Mouse (Mus musculus) intestine, embryonic 16.5 days (tissue): Measurements from ENCODE around the gene Crygd. TPM values are rescaled to one million over a fixed set of nuclear protein-coding genes. Genes with fewer than 3 reads are reported as not detected.

ENCODE experiments used
- ATAC-seq: fragments of 200-750 bp; cut with Nextera tagmentation; 2 replicates; pipeline ENCODE4 v1.8.0; 2017; ENCODE audit warnings: moderate TSS enrichment, moderate library complexity
- H3K27ac ChIP-seq: fragments of 300-500 bp; sonication (generic); 2 replicates; pipeline ENCODE4 v1.5.1; 2014; ENCODE audit warnings: mild to moderate bottlenecking, low read length
- H3K27me3 ChIP-seq: fragments of 300-500 bp; sonication (generic); replicated peaks from 2 replicates; pipeline ENCODE4 v1.6.1; 2014; ENCODE audit warnings: low read length, control low read depth, mixed read lengths; ENCODE audit not compliant: control insufficient read depth, insufficient read depth
- H3K36me3 ChIP-seq: fragments of 300-500 bp; sonication (generic); 2 replicates; pipeline ENCODE4 v1.6.1; 2014; ENCODE audit warnings: low read length, control low read depth; ENCODE audit not compliant: control insufficient read depth, insufficient read depth
- H3K4me1 ChIP-seq: fragments of 300-500 bp; sonication (generic); 2 replicates; pipeline ENCODE4 v1.6.1; 2014; ENCODE audit warnings: low read length, control low read depth, mixed read lengths; ENCODE audit not compliant: control insufficient read depth, insufficient read depth
- H3K4me2 ChIP-seq: fragments of 300-500 bp; sonication (generic); 2 replicates; pipeline ENCODE4 v1.6.1; 2014; ENCODE audit warnings: low read depth, low read length, control low read depth
- H3K4me3 ChIP-seq: fragments of 300-500 bp; sonication (generic); 2 replicates; pipeline ENCODE4 v1.5.1; 2014; ENCODE audit warnings: mild to moderate bottlenecking, low read length
- H3K9ac ChIP-seq: fragments of 300-500 bp; sonication (generic); 2 replicates; pipeline ENCODE4 v1.6.1; 2014; ENCODE audit warnings: low read depth, low read length
- H3K9me3 ChIP-seq: fragments of 300-500 bp; sonication (generic); 2 replicates; pipeline ENCODE4 v1.6.1; 2016; ENCODE audit warnings: low read length, control low read depth; ENCODE audit not compliant: control insufficient read depth
- WGBS: fragments of 180-500 bp; shearing (Covaris S2); extraction: QIAGEN DNeasy Blood & Tissue Kit; methylation state at CpG from one replicate; pipeline ENCODE4 v1.1.7; 2014; 5-methylcytosine and 5-hydroxymethylcytosine counted together
- polyA plus RNA-seq: library from polyadenylated mRNA; unstranded; fragments of >200 nt; fragmentation: Nextera tagmentation; extraction: Ambion mirVana; gene quantifications from 2 replicates; pipeline ENCODE4 v1.2.1, GENCODE M21; 2015

The Crygd gene
- polyA plus RNA-seq, 1 experiment from 2014 or later: not detected

DNA sequence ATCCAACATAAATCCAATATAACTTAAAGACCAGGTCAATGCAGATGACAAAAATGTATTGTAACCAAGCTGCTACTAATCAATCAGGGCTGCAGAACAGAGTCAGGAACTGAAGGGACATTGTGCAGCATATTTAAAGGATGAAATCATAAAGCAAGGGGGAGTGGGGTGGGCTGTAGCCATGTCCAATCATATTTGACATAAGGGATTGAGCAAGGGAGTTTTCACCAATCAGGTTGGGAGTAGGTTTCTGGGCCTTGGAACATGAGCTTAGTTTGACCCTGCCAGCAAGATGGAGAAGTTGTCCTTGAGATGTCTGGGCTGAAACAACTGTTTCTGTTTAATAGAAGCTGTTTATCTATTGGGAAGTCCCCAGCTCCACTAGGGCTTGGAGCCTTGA lies 30.6 kb downstream of the Crygd start, which contains the start of gene Akr1cl:
TSS of gene Akr1cl (minus strand) at position 119 of the 400 bp plus-strand sequence.
- no peaks in the 10 kb centered on the region; the same call in 1 of the 2 replicates for H3K4me1 ChIP-seq
- no peak within 1 kb of the TSS for H3K4me2 ChIP-seq
- ATAC-seq: no peak
- H3K9me3 ChIP-seq: 0 out of 2 replicates have a peak, but pooled peaks cover 2% of the 10 kb centered on the region
- H3K9ac ChIP-seq: no peak within 1 kb of the TSS
- no peak within 1 kb of the TSS for H3K27ac ChIP-seq
- H3K36me3 ChIP-seq: no peaks in the 10 kb centered on the region
- H3K27me3 ChIP-seq: no peaks in the 10 kb centered on the region
- H3K4me3 ChIP-seq: no peak within 1 kb of the TSS

DNA sequence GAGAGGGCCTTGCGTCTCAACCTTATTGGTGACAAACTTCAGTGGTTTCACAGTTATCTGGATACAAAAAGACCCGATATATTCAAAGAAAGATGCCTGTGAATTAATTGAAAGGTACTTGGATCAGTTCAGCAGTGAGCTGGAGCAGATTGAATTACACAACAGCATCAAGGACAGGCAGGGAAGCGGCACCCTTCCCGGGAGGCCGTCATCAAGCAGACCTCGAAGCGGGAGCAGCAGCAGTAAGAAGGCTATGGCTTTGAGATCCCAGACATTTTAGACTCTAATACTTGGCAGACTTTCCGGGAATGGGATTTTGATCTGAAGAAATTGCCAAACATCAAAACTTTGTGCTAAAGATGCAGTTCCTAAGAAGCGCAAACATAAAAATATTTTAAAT lies 35.0 kb downstream of the Crygd start:
- H3K9me3 ChIP-seq: no peaks in the 10 kb centered on the region
- no peak overlapping the region for H3K4me2 ChIP-seq
- H3K9ac ChIP-seq: no peak overlapping the region
- H3K27ac ChIP-seq: no peak overlapping the region
- ATAC-seq: no peak
- H3K27me3 ChIP-seq: no peaks in the 10 kb centered on the region
- 73% methylated on average over 9 of the region's 9 CpGs for WGBS
- no peaks in the 10 kb centered on the region for H3K4me1 ChIP-seq
- no peak overlapping the region for H3K4me3 ChIP-seq
- no peaks in the 10 kb centered on the region for H3K36me3 ChIP-seq

DNA sequence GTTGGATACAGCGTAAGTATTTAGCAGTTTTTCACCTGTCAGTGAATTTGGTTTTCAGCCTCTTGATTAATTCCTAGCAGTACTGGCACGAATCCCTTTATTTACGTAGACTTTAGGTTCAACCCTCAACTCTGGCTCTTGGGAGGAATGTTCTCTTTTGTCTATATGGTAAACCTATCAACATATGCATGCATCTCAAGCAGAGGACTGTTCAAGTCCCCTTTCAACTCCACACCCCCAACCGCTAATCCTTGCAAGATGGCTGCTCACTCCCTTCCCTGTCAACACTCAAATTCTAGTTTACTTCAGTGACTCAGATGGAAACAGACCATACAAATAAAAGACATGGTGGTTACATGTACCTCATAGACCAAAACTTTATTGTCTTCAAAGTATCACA lies 50.5 kb downstream of the Crygd start:
- Histone ChIP-seq H3K27ac (no peak overlapping the region), H3K36me3 (no peaks in the 10 kb centered on the region), H3K9ac (no peak overlapping the region), H3K27me3 (no peaks in the 10 kb centered on the region), H3K4me3 (no peak overlapping the region), H3K4me1 (no peaks in the 10 kb centered on the region), H3K9me3 (no peaks in the 10 kb centered on the region), H3K4me2 (no peak overlapping the region)
- WGBS: 84% methylated on average over 4 of the region's 4 CpGs
- ATAC-seq: no peak

Other genes with a start within 250 kb of the Crygd start
- gene Plekhm3, start 106.6 kb downstream of the Crygd start, polyA plus RNA-seq: 3.4 and 3.9 TPM in 2 replicates
- 0.11 and 1.4 TPM in 2 replicates for gene Akr1cl, start 30.7 kb downstream of the Crygd start, polyA plus RNA-seq
- not detected in 2 replicates for gene Cryge, start 12.3 kb downstream of the Crygd start, polyA plus RNA-seq
- gene Crygc, start 10.2 kb upstream of the Crygd start, polyA plus RNA-seq: not detected in 2 replicates
- not detected in 2 replicates for gene Crygb, start 18.8 kb upstream of the Crygd start, polyA plus RNA-seq
- not detected in 2 replicates for gene Cryga, start 39.9 kb upstream of the Crygd start, polyA plus RNA-seq
- gene Gm28845, start 56.1 kb upstream of the Crygd start, polyA plus RNA-seq: not detected in 2 replicates
- gene D630023F18Rik, start 59.8 kb upstream of the Crygd start, polyA plus RNA-seq: 0.34 TPM in 1 of 2 replicates, not detected in the other
- gene Idh1, start 123.0 kb upstream of the Crygd start, polyA plus RNA-seq: 302 and 321 TPM in 2 replicates
- 6.2 and 8.8 TPM in 2 replicates for gene Pikfyve, start 123.2 kb upstream of the Crygd start, polyA plus RNA-seq
- 0.07 TPM in 1 of 2 replicates, not detected in the other for gene Pth2r, start 218.6 kb upstream of the Crygd start, polyA plus RNA-seq